Mouse (Mus musculus) frontal cortex, postnatal 36 days (tissue): ENCODE measurements around the gene Cdc34.
A peak's percentile ranks its signal among the peaks of the same experiment; 100 is the strongest.

ENCODE experiments used
- DNase-seq, 2 experiments: peaks; one replicate each; pipeline ENCODE4 v3.0.0; 2022; ENCODE audit warnings: low spot score in 2 of 2

Gene Cdc34

DNA sequence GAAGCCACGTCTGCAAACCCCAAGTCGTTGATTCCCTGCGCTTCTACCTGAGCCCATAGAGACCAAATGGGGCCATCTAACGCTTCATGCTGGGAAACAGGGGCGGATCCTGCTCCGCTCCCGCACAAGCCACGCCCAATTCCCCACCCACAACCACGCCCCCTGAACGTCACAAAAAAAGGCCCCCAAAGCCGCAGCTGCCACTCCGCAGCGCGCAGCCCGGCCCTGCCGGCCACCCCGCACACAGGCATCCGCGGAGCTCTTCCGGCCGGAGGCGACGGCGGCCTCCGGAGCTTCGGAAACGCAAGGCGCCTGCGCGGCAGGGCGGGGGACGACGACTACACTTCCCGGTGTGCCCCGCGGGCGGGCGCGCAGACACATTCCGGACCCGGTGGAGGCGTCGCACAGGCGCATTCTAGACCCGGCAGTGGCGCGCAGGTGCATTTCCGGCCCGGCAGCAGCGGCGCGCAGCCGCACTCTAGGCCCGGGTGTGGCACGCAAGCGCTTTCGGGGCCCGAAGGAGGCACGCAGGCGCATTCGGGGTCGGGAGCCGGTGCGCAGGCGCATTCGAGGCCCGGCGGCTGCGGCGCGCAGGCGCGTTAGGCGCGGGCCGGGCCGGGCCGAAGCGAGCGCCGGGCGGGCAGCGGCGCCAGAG is at the start of gene Cdc34:
TSS of gene Cdc34 (plus strand) at position 605 of the 655 bp plus-strand sequence.
- peak; percentile 100 for DNase-seq

DNA sequence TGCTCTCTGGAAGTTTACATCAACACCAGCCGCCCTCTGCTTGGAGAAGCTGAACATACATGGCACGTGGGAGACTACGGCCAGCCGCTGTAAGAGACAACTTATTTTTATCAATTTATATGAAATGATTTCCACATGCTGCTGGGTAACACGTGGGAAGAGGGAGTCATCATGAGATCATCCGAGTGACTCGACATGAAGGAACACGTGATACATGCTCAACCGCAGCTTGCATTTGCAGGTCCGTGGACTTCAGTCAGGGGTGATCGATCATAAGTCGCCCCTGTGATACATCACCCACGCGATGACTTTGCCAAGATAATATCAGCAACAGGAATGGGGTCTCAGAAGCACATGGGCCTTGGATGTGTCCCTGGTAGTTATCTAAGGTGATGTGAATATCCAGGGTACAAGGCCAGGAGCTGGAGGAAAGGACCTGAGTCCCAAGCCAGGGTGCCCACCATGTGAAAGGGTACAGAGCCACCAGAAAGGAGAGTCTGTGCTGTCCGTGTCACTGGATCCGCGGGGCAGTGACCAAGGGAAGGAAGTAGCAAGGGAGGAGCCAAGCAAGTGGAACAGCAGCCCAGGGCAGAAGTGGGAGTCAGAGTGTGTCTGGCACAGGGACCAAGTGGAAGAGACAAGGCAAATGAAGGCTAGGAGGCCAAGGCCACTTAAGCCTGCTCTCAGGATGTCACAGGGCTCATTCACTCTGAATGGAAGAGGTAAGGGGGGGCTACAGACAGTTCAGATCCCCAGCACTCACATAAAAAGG is 48.8 kb upstream of the Cdc34 start:
- DNase-seq, result no peak

DNA sequence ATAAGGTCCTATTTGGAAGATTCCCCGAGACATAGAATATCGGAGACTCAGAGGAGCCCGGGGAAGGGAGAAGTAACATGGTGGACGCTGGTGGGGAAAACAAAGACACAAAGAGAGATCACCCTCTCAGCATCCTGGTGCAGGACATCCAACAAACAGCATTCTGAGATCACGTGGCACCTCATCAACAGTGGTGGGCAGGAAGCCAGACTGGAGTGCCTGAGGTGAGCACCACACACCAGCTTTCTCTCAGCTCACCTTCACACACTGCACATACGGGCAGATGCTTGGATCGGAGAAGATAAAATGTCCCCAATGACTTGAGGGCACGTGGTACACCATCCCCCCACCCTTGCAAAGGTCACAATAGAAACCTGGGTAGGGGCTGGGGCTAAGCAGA is 45.7 kb upstream of the Cdc34 start:
- no peak for DNase-seq

- DNase-seq, result peak; percentile 83 to 86
These were observed 44.6 kb upstream of the Cdc34 start, which contains the start of gene Shc2 for GRCm38 (mm10) chr10:79637128-79638110. Gene Shc2 (minus strand): TSS chr10:79637918.

DNA sequence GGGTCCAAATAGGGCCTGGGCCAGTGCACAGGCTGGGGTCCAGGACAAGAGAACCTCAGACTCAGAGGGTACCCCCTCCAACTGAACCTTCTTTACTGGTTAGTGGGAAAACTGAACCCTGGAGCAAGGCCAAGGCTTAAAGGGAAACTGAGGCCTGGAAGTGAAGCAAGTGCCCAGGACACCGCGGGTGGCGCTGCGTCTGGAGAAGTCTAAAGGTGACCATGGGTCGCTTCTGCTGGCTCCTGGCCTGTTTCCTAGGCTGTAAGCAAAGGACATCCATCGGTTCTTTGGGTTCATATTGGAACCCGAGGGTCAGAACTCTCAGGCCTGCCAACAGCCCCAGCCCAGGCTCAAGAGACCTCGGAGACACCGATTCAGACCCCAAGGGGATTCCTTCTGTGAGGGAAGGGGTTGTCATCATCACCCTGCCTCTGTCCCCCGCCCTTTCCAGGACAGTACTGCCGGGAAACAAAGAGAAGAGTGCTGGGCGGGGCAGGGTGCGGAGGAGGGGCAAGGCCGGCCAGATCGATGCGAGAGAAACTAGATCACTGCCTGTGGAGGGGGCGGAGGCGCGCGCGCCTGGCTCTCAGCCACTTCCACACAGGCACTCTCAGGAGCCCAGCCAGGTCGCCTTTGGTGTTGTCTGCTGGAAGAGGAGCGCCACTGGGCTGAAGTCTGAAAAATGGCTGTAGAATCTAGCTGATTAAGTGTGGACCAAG is 43.4 kb upstream of the Cdc34 start:
- peak; percentile 53 to 63 for DNase-seq

DNA sequence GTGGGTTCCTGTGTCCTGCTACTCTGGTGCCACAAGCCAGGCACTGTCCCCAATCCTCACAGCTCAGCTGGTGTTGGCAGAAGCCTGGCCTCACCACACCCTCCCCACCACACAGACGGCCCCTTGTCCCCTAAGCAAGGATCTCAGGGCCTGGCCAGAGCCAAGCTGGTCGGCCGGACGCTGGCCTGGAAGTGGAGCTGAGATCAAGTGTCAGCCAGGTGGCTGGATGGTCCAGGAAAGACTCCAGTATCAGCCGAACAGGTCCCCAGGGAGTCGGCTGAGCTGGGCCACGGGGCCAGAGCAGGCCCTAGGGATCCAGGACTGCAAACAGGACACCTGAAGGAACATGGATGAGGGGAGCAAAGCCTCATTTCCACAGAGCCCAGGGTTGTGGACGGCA is 36.3 kb upstream of the Cdc34 start, which contains the start of gene Odf3l2:
TSS of gene Odf3l2 (minus strand) at position 28 of the 400 bp plus-strand sequence.
- DNase-seq, result no peak

GRCm38 (mm10) chr10:79649070-79649751 is 32.8 kb upstream of the Cdc34 start:
- DNase-seq, result peak; percentile 74 to 90

DNA sequence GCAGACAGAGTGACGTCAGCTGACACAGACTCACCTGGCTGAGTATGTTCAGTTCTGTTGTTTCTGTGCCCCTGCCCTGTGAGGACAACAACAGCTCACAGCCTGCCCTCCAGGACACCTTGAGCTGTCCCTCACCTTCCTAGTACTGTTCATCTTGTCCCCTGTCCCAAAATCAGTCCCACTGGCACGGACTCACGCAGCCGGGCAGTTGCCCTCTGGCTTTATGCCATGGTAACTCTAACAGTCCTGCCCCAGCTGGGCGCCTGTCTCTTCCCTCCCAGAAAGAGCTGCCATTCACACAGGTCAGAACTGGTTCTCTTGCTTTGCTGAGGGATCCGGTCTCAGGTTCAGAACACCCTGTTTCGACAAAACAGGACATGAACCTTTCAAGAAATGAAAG is 29.2 kb upstream of the Cdc34 start:
- no peak for DNase-seq

DNA sequence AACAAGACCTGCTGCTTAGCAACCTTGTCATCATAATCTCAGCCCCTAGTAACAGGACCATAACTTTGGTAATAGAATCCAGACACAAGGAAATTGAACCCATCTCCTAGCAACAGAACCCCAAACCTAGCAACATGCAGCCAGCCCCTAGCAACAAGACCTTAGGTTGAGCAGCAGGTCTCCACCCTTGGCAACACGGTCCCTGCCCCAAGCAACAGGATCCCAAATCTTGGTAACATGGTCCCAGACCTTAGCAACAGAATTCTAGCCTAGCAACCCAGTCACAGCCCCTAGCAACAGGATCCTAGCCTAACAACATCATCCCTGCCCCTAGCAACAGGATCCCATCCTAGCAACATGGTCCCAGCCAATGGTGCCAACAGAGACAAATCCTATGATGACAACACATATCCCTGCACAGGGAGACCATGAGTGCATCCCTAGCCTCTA is 27.0 kb upstream of the Cdc34 start:
- DNase-seq, result peak; percentile 28 to 35

- no peak for DNase-seq
These were observed 23.2 kb upstream of the Cdc34 start for GRCm38 (mm10) chr10:79658829-79659228.

- no peak for DNase-seq
These were observed 21.7 kb upstream of the Cdc34 start for GRCm38 (mm10) chr10:79660298-79660697.

DNA sequence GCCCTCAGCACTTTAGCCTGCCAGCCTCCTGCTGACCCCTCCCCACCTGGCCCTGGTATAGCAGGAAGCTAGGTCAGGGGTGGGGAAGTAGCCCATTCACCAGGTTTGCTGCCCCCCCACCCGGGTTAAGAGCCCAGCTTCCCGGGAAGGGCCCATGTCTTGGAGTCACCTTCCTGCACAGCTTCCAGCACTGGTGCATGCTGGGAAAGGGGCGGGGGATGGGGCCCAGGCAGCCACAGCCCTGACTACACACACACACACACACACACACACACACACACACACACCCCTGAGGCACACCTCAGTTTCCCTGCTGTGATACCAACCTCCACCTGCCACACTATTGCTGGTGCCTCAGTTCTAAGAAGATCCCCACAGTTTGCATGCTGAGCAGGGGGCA is 20.1 kb upstream of the Cdc34 start:
- no peak for DNase-seq

- DNase-seq, result peak; percentile 53 to 66
These were observed 17.8 kb upstream of the Cdc34 start, which contains the start of gene Madcam1 for GRCm38 (mm10) chr10:79664131-79664665. Gene Madcam1 (plus strand): TSS chr10:79664559.

GRCm38 (mm10) chr10:79665051-79665450 is 16.9 kb upstream of the Cdc34 start:
- no peak for DNase-seq

DNA sequence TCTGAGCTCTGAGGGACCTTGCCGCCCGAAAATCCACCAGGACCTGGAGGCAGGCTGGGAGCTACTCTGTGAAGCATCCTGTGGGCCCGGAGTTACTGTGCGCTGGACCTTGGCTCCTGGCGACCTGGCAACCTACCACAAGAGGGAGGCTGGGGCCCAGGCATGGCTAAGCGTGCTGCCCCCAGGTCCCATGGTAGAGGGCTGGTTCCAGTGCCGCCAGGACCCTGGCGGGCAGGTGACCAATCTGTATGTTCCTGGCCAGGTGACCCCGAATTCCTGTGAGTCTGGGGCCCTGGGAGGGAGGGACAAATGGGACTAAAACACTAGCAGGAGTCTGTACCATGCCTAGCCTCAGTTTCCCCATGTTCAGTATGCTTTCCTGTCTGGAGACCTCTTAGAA is 15.5 kb upstream of the Cdc34 start:
- no peak for DNase-seq

DNA sequence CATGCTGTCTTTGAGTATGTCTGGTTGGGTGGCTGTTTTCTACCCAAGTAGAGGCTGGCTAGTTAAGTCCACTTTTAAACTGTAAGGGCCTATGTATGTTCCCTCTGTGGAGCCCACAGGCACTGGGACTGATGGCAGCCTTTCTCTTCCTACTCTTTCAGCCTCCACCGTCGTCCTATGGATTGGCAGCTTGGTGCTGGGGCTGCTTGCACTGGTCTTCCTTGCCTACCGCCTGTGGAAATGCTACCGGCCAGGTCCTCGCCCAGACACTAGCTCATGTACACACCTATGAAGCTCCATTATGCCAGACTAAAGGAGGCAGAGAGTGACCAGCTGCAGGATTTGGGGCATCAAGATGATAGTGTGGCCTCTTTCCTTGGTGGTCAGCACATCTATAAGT is 13.9 kb upstream of the Cdc34 start:
- no peak for DNase-seq

- peak; percentile 93 to 97 for DNase-seq
These were observed 13.0 kb upstream of the Cdc34 start, which contains the start of gene Tpgs1 for GRCm38 (mm10) chr10:79668771-79669575. Gene Tpgs1 (plus strand): TSS chr10:79669369.

- peak; percentile 78 to 84 for DNase-seq
These were observed 12.4 kb upstream of the Cdc34 start for GRCm38 (mm10) chr10:79669576-79670057.
